Mouse (Mus musculus): ENCODE data around the gene Mroh9. TPM values are rescaled to one million over a fixed set of nuclear protein-coding genes. Genes with fewer than 3 reads are reported as not detected.

Gene Mroh9
- not detected in 2 replicates for polyA plus RNA-seq (2014; fragmentation: Nextera tagmentation; extraction: Ambion mirVana)

DNA sequence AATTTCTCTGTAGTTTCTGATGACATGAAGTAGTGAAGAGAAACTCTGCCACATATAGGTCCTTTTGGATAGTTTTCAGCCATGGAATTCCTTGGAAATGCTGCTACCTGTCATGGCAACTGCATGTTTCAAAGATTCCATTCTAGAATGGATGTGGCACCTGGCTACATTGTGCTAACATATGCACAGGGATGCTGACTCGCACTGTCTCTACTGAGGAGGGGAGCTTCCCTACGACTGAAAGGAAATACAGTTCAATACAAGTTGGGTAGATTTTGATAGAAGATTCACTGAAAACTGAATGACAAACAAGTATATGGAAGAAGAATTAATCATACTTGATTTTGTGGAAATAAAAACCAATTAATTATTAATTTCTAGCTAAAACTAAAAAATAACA is at the start of gene Mroh9:
Gene Mroh9, minus strand, starts transcription at position 101 of the 400 bp plus-strand sequence.
- Histone ChIP-seq H3K9me3 (ENCODE audit: control insufficient read depth, low read length) (no peaks in the 10 kb centered on the region), H3K4me2 (ENCODE audit: low read depth, low read length, severe bottlenecking) (no peak within 1 kb of the TSS), H3K27me3 (ENCODE audit: control insufficient read depth, insufficient read depth, low read length) (no peaks in the 10 kb centered on the region), H3K4me3 (ENCODE audit: low read depth, low read length) (no peak within 1 kb of the TSS), H3K36me3 (ENCODE audit: control insufficient read depth, insufficient read depth, low read length) (no peaks in the 10 kb centered on the region), H3K4me1 (replicated peaks; ENCODE audit: control insufficient read depth, insufficient read depth, low read length) (no peaks in the 10 kb centered on the region), H3K9ac (ENCODE audit: low read length) (no peak within 1 kb of the TSS), H3K27ac (ENCODE audit: low read depth, low read length) (no peak within 1 kb of the TSS)
- WGBS, result 89% methylated on average over 2 of the region's 2 CpGs
- ATAC-seq (replicated peaks; ENCODE audit: low FRiP score) (no peak), DNase-seq (ENCODE audit: low spot score) (no peak)

DNA sequence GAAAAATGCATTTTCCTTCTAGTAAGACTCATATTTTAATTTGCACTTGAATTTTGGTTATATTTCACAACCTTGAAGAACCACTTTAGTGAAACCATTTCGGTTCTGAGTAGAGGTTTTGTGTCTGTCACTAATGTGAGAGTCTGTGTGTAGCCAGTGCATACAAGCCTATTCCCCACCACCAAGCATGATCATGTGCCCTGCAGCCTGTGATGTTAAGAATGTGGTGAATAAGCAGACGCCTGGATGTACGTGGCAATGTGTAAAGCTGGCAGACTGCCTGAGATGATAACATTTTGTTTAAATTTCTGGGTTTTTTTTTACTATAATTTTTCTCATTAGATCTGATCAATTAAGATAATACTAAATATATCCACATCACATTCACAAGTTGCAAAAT is 44.5 kb upstream of the Mroh9 start:
- H3K4me1 ChIP-seq (replicated peaks; ENCODE audit: control insufficient read depth, insufficient read depth, low read length), result no peaks in the 10 kb centered on the region
- no peaks in the 10 kb centered on the region for H3K36me3 ChIP-seq (ENCODE audit: control insufficient read depth, insufficient read depth, low read length)
- H3K4me2 ChIP-seq (ENCODE audit: low read depth, low read length, severe bottlenecking), result no peak overlapping the region
- no peak overlapping the region for H3K4me3 ChIP-seq (ENCODE audit: low read depth, low read length)
- no peak overlapping the region for H3K9ac ChIP-seq (ENCODE audit: low read length)
- ATAC-seq (replicated peaks; ENCODE audit: low FRiP score) (no peak), DNase-seq (ENCODE audit: low spot score) (no peak)
- no peaks in the 10 kb centered on the region for H3K9me3 ChIP-seq (ENCODE audit: control insufficient read depth, low read length)
- H3K27ac ChIP-seq (ENCODE audit: low read depth, low read length), result no peak overlapping the region
- H3K27me3 ChIP-seq (ENCODE audit: control insufficient read depth, insufficient read depth, low read length), result no peaks in the 10 kb centered on the region
- WGBS, result 70% methylated on average over 3 of the region's 3 CpGs

DNA sequence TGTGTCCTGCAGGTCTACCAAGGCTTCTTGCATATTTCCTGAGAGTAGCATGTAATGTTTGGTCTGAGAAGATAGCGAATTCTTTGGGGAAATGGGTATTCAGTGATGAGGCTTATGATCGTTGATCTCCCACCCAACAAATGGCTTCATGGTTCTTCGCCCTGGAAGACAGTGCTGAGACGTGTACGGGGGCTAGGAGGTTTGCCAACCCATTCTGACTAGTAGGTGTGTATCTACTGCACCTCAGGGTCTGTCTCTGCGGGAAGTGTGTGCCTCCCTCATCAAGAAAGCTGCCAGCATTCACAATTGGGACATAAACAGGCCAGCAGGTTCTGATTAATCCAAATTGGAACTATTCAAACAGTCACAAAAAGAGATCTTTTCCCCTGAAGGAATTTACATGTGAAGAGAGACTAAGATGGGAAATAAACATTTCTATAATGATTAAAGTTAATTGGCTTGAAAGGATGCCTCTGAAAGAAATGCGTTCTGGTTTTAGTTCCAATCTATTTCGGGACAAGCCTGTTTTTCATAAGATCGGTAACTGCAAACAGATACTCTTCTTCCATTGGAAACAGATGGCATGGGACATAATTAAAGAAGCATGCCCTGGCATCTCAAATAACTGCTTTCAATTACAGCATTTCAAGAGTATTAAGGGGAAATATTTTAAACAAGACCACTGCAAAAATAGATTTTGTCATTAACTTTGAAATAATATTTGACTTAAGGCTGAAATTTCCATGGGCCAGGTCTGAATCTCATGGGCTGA is 43.8 kb upstream of the Mroh9 start:
- no peak overlapping the region for H3K9ac ChIP-seq (ENCODE audit: low read length)
- H3K36me3 ChIP-seq (ENCODE audit: control insufficient read depth, insufficient read depth, low read length), result no peaks in the 10 kb centered on the region
- H3K27me3 ChIP-seq (ENCODE audit: control insufficient read depth, insufficient read depth, low read length), result no peaks in the 10 kb centered on the region
- no peaks in the 10 kb centered on the region for H3K4me1 ChIP-seq (replicated peaks; ENCODE audit: control insufficient read depth, insufficient read depth, low read length)
- no peaks in the 10 kb centered on the region for H3K9me3 ChIP-seq (ENCODE audit: control insufficient read depth, low read length)
- 70% methylated on average over 9 of the region's 9 CpGs for WGBS
- no peak for DNase-seq (ENCODE audit: low spot score)
- no peak overlapping the region for H3K27ac ChIP-seq (ENCODE audit: low read depth, low read length)
- no peak overlapping the region for H3K4me3 ChIP-seq (ENCODE audit: low read depth, low read length)
- H3K4me2 ChIP-seq (ENCODE audit: low read depth, low read length, severe bottlenecking), result no peak overlapping the region
- ATAC-seq (replicated peaks; ENCODE audit: low FRiP score), result no peak

DNA sequence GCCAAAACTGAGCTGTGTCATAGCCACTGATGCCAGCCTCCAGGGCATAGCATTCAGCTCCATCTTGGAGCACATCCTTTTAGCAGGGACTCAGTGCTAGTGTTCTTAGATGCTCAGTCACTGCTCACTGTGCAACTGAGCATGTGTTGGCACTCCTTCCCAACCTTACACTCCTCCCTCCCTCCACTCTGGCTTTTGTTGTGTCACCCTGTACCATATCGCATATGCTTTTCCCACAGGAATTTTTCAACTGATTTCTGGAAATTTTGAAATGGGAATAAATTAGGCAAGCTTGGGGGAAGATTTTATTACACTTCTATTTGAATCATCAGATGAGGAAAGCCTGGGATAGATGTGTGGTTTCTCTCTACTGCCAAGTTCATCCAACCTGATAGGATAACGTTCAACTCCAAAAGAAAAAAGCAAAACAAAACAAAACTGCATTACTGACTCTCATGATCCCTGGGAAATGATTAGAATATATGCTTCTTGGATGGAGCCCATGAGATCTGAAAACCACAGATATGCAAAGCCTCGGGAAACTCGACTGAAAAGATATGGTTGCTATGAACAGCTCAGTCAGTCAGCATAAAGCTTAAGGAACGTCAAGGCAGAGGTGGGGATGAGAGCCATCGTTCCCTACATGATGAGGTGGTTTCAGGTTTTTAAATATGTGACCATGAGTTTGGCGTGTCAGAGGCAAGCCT is 40.9 kb upstream of the Mroh9 start:
- Histone ChIP-seq H3K4me3 (ENCODE audit: low read depth, low read length) (no peak overlapping the region), H3K27ac (ENCODE audit: low read depth, low read length) (no peak overlapping the region), H3K4me2 (ENCODE audit: low read depth, low read length, severe bottlenecking) (no peak overlapping the region), H3K27me3 (ENCODE audit: control insufficient read depth, insufficient read depth, low read length) (no peaks in the 10 kb centered on the region), H3K9ac (ENCODE audit: low read length) (no peak overlapping the region), H3K36me3 (ENCODE audit: control insufficient read depth, insufficient read depth, low read length) (no peaks in the 10 kb centered on the region), H3K9me3 (ENCODE audit: control insufficient read depth, low read length) (no peaks in the 10 kb centered on the region), H3K4me1 (replicated peaks; ENCODE audit: control insufficient read depth, insufficient read depth, low read length) (no peaks in the 10 kb centered on the region)
- no peak for DNase-seq (ENCODE audit: low spot score)
- ATAC-seq (replicated peaks; ENCODE audit: low FRiP score), result no peak
- 85% methylated on average over 7 of the region's 7 CpGs for WGBS

DNA sequence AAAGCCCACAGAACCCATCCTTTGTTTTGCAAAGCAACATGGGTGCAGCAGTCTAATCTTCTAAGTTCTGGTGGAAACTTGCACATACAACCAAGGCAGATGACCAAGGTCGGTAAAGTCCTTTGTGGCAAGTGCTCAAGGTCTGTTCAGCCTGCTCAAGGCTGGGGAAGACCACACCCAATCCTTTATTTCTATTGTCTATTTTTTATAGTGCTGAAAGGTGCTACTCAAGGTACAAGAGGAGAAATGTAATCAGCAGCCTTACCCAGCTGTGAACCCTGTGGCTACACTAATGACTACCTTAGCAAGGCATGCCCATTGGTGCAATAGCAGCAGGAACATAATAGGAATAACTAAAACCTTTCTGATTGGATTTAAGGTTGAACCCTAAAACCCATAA is 36.9 kb upstream of the Mroh9 start:
- no peak for ATAC-seq (replicated peaks; ENCODE audit: low FRiP score)
- Histone ChIP-seq H3K27ac (ENCODE audit: low read depth, low read length) (no peak overlapping the region), H3K4me2 (ENCODE audit: low read depth, low read length, severe bottlenecking) (no peak overlapping the region), H3K9ac (ENCODE audit: low read length) (no peak overlapping the region), H3K36me3 (ENCODE audit: control insufficient read depth, insufficient read depth, low read length) (no peaks in the 10 kb centered on the region), H3K9me3 (ENCODE audit: control insufficient read depth, low read length) (no peaks in the 10 kb centered on the region), H3K27me3 (ENCODE audit: control insufficient read depth, insufficient read depth, low read length) (no peaks in the 10 kb centered on the region), H3K4me1 (replicated peaks; ENCODE audit: control insufficient read depth, insufficient read depth, low read length) (no peaks in the 10 kb centered on the region), H3K4me3 (ENCODE audit: low read depth, low read length) (no peak overlapping the region)
- WGBS, result 91% methylated on average over 1 of the region's 1 CpGs
- DNase-seq (ENCODE audit: low spot score), result no peak

DNA sequence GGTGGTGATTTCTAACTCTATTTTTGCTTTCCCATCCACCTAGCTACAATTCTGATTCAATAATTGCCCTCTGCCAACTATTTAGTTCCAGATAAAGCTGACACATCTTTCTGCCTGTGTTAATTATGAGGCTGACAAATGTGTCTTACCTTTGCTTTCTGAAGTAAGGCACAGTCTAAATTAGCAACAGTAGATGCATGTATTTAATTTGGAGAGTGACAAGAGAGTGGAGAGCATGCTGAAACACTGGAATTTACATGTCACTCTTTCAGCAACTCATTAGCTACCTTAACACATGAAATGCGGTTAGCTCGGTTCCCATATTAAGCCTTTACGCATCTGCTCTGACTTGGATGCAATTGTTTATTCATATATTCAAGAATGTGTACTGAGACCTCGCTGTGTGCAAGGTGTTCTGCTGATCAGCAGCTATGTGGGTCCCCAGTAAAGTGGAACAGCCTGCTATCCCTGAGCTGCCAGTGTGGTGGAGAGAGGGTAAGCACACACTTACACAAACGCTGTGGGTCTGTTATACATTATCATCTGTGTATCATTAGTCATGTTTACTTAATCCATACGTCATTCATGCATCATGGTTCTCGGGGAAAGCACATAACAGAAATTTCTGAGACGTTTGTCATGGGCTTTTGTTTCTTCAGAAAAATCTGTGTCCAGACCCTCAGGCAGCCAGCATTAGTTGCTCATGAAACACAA is 28.1 kb upstream of the Mroh9 start:
- H3K27me3 ChIP-seq (ENCODE audit: control insufficient read depth, insufficient read depth, low read length), result no peaks in the 10 kb centered on the region
- WGBS, result 78% methylated on average over 8 of the region's 8 CpGs
- no peak for ATAC-seq (replicated peaks; ENCODE audit: low FRiP score)

DNA sequence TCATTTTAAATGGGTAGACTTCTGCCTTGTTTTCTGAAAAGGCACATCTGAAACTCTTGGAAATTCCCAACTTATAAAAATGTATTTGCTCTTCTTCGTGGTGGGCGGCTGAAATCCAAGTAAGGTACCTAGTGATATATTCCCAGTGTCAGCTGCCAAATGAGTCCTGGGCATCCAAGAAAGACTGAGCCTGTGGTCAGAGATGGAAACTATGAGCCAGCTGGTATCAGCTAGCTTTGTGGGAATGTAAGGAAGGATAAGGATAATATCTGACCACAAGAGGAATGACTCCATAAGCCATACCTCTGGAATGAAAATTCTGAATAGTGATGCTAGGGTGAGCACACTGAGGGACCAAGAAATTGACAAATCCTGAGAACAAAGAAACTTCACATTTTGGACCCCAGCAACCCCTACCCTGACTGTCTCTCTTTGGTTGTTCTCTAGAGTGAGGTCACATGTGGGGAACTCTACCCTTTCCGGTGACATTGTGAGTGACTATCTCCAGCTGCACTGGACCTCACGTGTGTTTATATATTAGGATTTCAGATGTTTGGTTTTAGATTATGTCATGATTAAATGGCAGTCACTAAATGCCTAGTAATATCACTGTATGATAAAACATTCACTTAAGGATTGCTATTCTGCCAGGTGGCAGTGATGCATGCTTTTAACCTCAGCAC is 27.2 kb upstream of the Mroh9 start:
- WGBS, result 91% methylated on average over 4 of the region's 4 CpGs
- DNase-seq (ENCODE audit: low spot score) (no peak), ATAC-seq (replicated peaks; ENCODE audit: low FRiP score) (no peak)
- Histone ChIP-seq H3K9ac (ENCODE audit: low read length) (no peak overlapping the region), H3K4me2 (ENCODE audit: low read depth, low read length, severe bottlenecking) (no peak overlapping the region), H3K9me3 (ENCODE audit: control insufficient read depth, low read length) (no peaks in the 10 kb centered on the region), H3K27ac (ENCODE audit: low read depth, low read length) (no peak overlapping the region), H3K36me3 (ENCODE audit: control insufficient read depth, insufficient read depth, low read length) (no peaks in the 10 kb centered on the region), H3K4me3 (ENCODE audit: low read depth, low read length) (no peak overlapping the region), H3K27me3 (ENCODE audit: control insufficient read depth, insufficient read depth, low read length) (no peaks in the 10 kb centered on the region), H3K4me1 (replicated peaks; ENCODE audit: control insufficient read depth, insufficient read depth, low read length) (no peaks in the 10 kb centered on the region)

More for the DNA sequence above, 28.1 kb upstream of the Mroh9 start:
- Histone ChIP-seq H3K27ac (ENCODE audit: low read depth, low read length) (no peak overlapping the region), H3K4me1 (replicated peaks; ENCODE audit: control insufficient read depth, insufficient read depth, low read length) (no peaks in the 10 kb centered on the region), H3K9me3 (ENCODE audit: control insufficient read depth, low read length) (no peaks in the 10 kb centered on the region), H3K9ac (ENCODE audit: low read length) (no peak overlapping the region), H3K36me3 (ENCODE audit: control insufficient read depth, insufficient read depth, low read length) (no peaks in the 10 kb centered on the region), H3K4me2 (ENCODE audit: low read depth, low read length, severe bottlenecking) (no peak overlapping the region), H3K4me3 (ENCODE audit: low read depth, low read length) (no peak overlapping the region)
- DNase-seq (ENCODE audit: low spot score), result no peak

DNA sequence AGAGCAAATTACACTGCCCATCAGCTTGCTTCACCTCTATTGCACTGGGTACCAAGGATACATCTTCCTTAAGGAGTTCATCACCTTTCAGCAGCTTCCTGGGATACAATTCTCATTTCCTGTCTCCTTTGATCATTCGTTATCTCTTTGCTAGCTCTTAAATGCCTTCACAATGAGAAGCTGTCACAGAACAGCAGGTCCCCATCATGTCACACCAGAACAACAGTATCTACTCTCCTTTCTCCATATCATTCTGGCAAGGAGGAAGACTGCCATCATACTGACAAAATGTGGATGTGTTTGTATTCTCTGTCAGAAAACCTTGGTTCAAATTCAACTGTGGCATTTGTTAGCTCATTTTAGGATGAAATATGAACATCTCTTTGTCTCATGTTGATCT is 19.5 kb upstream of the Mroh9 start:
- DNase-seq (ENCODE audit: low spot score) (no peak), ATAC-seq (replicated peaks; ENCODE audit: low FRiP score) (no peak)
- Histone ChIP-seq H3K4me3 (ENCODE audit: low read depth, low read length) (no peak overlapping the region), H3K36me3 (ENCODE audit: control insufficient read depth, insufficient read depth, low read length) (no peaks in the 10 kb centered on the region), H3K9ac (ENCODE audit: low read length) (no peak overlapping the region), H3K9me3 (ENCODE audit: control insufficient read depth, low read length) (no peaks in the 10 kb centered on the region), H3K4me2 (ENCODE audit: low read depth, low read length, severe bottlenecking) (no peak overlapping the region), H3K27ac (ENCODE audit: low read depth, low read length) (no peak overlapping the region), H3K4me1 (replicated peaks; ENCODE audit: control insufficient read depth, insufficient read depth, low read length) (no peaks in the 10 kb centered on the region), H3K27me3 (ENCODE audit: control insufficient read depth, insufficient read depth, low read length) (no peaks in the 10 kb centered on the region)
- 73% methylated on average over 1 of the region's 1 CpGs for WGBS
